Mouse (Mus musculus) cerebellum, postnatal 14 days (tissue): ENCODE data around the gene Socs3.

Source experiments
- DNase-seq, 2 experiments: peaks; one replicate each; pipeline ENCODE4 v3.0.0; 2021; ENCODE audit warnings: mixed read lengths in 2 of 2

Gene Socs3

GRCm38 (mm10) chr11:117971646-117972242 is 1.9 kb upstream of the Socs3 start:
- no peak for DNase-seq

- DNase-seq: no peak
These were observed 1.3 kb upstream of the Socs3 start for GRCm38 (mm10) chr11:117971100-117971499.

- peak; percentile 92 to 94 for DNase-seq
These were observed 525 bp downstream of the Socs3 start for GRCm38 (mm10) chr11:117969100-117969944.

- DNase-seq: peak; percentile 62 to 65
These were observed 1.1 kb downstream of the Socs3 start for GRCm38 (mm10) chr11:117968716-117969099.

GRCm38 (mm10) chr11:117968016-117968671 is 1.7 kb downstream of the Socs3 start:
- DNase-seq: peak; percentile 63

- peak; percentile 86 for DNase-seq
These were observed 2.4 kb downstream of the Socs3 start for GRCm38 (mm10) chr11:117967249-117968015.

- DNase-seq: peak; percentile 89 to 92
These were observed 3.2 kb downstream of the Socs3 start for GRCm38 (mm10) chr11:117966506-117967100.

- peak; percentile 44 to 52 for DNase-seq
These were observed 4.3 kb downstream of the Socs3 start for GRCm38 (mm10) chr11:117965561-117965981.

- no peak for DNase-seq
These were observed 4.8 kb downstream of the Socs3 start for GRCm38 (mm10) chr11:117965052-117965451.

- DNase-seq: no peak
These were observed 5.6 kb downstream of the Socs3 start for GRCm38 (mm10) chr11:117964294-117964693.

GRCm38 (mm10) chr11:117963872-117964271 is 6.0 kb downstream of the Socs3 start:
- no peak for DNase-seq

GRCm38 (mm10) chr11:117963091-117963793 is 6.6 kb downstream of the Socs3 start:
- peak; percentile 95 for DNase-seq

- DNase-seq: peak in 1 of 2 experiments; percentile 13
These were observed 7.4 kb downstream of the Socs3 start for GRCm38 (mm10) chr11:117962228-117963067.

- DNase-seq: no peak
These were observed 9.2 kb downstream of the Socs3 start for GRCm38 (mm10) chr11:117960601-117961000.

GRCm38 (mm10) chr11:117959741-117960381 is 10.0 kb downstream of the Socs3 start:
- no peak for DNase-seq

- no peak for DNase-seq
These were observed 10.7 kb downstream of the Socs3 start for GRCm38 (mm10) chr11:117959166-117959565.

- no peak for DNase-seq
These were observed 11.7 kb downstream of the Socs3 start for GRCm38 (mm10) chr11:117958197-117958596.

GRCm38 (mm10) chr11:117955621-117956020 is 14.2 kb downstream of the Socs3 start:
- no peak for DNase-seq

GRCm38 (mm10) chr11:117954819-117955218 is 15.0 kb downstream of the Socs3 start:
- DNase-seq: peak; percentile 48 to 71

GRCm38 (mm10) chr11:117954094-117954493 is 15.8 kb downstream of the Socs3 start:
- DNase-seq: no peak
